Mouse (Mus musculus) liver, embryonic 12.5 days (tissue): Measurements from ENCODE around the gene Ccdc181. TPM values are rescaled to one million over a fixed set of nuclear protein-coding genes. Genes with fewer than 3 reads are reported as not detected.
A peak's percentile ranks its signal among the peaks of the same experiment; 100 is the strongest.

ENCODE experiments used
- ATAC-seq: fragments of 200-750 bp; cut with Nextera tagmentation; 2 replicates; pipeline ENCODE4 v1.8.0; 2017; ENCODE audit warnings: moderate number of reproducible peaks, mild to moderate bottlenecking, moderate library complexity
- H3K27ac ChIP-seq: fragments of 300-500 bp; sonication (generic); 2 replicates; pipeline ENCODE4 v1.5.1; 2016; ENCODE audit warnings: mild to moderate bottlenecking
- H3K27me3 ChIP-seq: fragments of 300-500 bp; sonication (generic); replicated peaks from 2 replicates; pipeline ENCODE4 v1.6.1; 2016; ENCODE audit warnings: mild to moderate bottlenecking, moderate library complexity
- H3K36me3 ChIP-seq: fragments of 300-500 bp; sonication (generic); 2 replicates; pipeline ENCODE4 v1.6.1; 2016; ENCODE audit warnings: mild to moderate bottlenecking, moderate library complexity
- H3K4me1 ChIP-seq: fragments of 300-500 bp; sonication (generic); 2 replicates; pipeline ENCODE4 v1.6.1; 2016
- H3K4me2 ChIP-seq: fragments of 300-500 bp; sonication (generic); 2 replicates; pipeline ENCODE4 v1.6.1; 2016; ENCODE audit warnings: mild to moderate bottlenecking, moderate library complexity
- H3K4me3 ChIP-seq: fragments of 300-500 bp; sonication (generic); 2 replicates; pipeline ENCODE4 v1.5.1; 2016; ENCODE audit warnings: mild to moderate bottlenecking, moderate library complexity
- H3K9ac ChIP-seq: fragments of 300-500 bp; sonication (generic); 2 replicates; pipeline ENCODE4 v1.6.1; 2016; ENCODE audit warnings: mild to moderate bottlenecking, moderate library complexity
- H3K9me3 ChIP-seq: fragments of 300-500 bp; sonication (generic); replicated peaks from 2 replicates; pipeline ENCODE4 v1.6.1; 2016; ENCODE audit warnings: mild to moderate bottlenecking, moderate library complexity
- WGBS: fragments of 180-500 bp; shearing (Covaris S2); methylation state at CpG from one replicate; pipeline ENCODE4 v1.1.7; 2016; ENCODE audit not compliant: insufficient replicate concordance; 5-methylcytosine and 5-hydroxymethylcytosine counted together
- polyA plus RNA-seq: library from polyadenylated mRNA; unstranded; fragments of >200 nt; fragmentation: Nextera tagmentation; extraction: Ambion mirVana; gene quantifications from 2 replicates; pipeline ENCODE4 v1.2.1, GENCODE M21; 2016

Gene Ccdc181
- polyA plus RNA-seq, 1 experiment from 2014 or later = 5.3 TPM

DNA sequence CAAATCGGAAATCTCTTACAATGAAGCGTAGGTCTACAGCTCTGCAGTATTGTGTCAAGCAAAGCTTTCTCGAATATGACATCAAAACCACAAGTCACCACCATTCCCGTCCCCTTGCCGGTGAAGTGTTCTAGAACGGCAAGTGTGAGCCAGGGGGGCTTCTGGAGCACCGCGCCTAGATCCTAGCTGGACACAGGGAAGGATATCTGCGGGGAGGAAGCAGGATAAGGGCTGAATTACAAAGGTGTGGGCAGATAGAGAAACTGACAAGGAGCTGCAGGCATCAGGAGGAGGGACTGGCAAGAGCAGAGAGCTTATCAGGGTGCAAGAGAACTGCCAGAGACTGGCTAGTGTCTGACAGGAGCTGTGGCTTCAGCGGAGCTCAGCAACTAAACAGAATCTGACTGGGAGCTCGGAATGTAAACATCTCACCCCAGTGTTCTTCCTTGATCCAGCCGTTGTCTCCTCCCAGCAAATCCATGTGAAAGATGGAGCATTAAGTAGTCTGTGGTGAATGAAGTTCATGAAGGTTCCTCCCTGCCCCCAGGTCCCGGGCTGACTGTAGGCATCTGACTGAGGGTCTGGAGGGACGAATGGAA lies 44.3 kb downstream of the Ccdc181 start:
- Histone ChIP-seq H3K27me3 (no peaks in the 10 kb centered on the region), H3K9ac (no peak overlapping the region), H3K4me3 (peak overlapping the region; percentile 10; the same call in 1 of the 2 replicates), H3K4me1 (peaks cover 34% of the 10 kb centered on the region), H3K27ac (0 out of 2 replicates have a peak overlapping the region, but pooled peaks have one; percentile 15), H3K9me3 (no peaks in the 10 kb centered on the region), H3K4me2 (peak overlapping the region; percentile 46), H3K36me3 (no peaks in the 10 kb centered on the region)
- peak; percentile 74 for ATAC-seq
- 30% methylated on average over 14 of the region's 14 CpGs for WGBS

DNA sequence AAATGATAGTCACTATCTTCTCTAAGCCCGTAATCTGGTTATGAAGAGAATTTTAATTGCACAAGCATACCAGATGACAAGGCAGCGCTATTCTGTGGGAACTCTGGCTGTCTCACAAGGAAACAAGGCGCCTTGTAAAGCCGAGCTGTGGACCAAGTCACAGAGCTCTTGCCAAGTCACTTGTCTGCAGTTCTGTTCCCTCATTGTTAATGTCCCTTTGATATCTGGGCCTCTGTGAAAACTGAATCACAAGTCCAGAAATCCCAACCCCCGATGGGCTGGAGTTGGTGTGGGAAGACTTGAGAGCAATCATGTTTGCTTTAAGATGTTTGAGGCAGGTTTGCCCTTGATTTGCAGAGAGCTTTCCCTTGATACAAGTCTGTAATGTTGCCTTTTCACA lies 45.3 kb downstream of the Ccdc181 start:
- Histone ChIP-seq H3K4me2 (no peak overlapping the region), H3K4me3 (no peak overlapping the region), H3K9ac (no peak overlapping the region), H3K27ac (no peak overlapping the region), H3K36me3 (no peaks in the 10 kb centered on the region), H3K27me3 (no peaks in the 10 kb centered on the region), H3K9me3 (no peaks in the 10 kb centered on the region), H3K4me1 (peaks cover 34% of the 10 kb centered on the region)
- ATAC-seq = no peak
- WGBS = 79% methylated on average over 5 of the region's 5 CpGs

DNA sequence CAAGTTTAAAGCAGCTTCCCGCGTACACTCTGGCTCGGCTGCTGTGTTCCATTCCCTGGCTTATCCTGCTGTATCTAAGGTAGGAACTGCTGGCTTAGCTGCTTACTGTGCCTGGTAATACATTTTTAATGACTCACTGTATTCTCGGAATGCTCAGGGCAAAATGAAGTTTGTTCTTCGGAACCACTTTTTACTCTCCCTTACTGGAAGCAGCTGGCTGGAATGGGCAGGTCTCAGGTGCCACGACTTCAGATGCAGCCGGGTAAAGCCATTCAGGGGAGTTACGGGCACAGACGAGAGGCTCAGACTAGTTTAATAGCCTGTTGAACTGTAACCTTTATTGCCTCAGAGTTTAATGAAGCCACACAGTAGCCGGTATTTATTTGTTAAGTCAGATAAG lies 46.0 kb downstream of the Ccdc181 start:
- H3K27me3 ChIP-seq = no peaks in the 10 kb centered on the region
- H3K9ac ChIP-seq = no peak overlapping the region
- H3K27ac ChIP-seq = no peak overlapping the region
- WGBS = 77% methylated on average over 10 of the region's 10 CpGs
- no peak overlapping the region for H3K4me2 ChIP-seq
- no peak for ATAC-seq
- peaks cover 34% of the 10 kb centered on the region for H3K4me1 ChIP-seq
- no peak overlapping the region for H3K4me3 ChIP-seq
- H3K9me3 ChIP-seq = no peaks in the 10 kb centered on the region
- H3K36me3 ChIP-seq = no peaks in the 10 kb centered on the region

DNA sequence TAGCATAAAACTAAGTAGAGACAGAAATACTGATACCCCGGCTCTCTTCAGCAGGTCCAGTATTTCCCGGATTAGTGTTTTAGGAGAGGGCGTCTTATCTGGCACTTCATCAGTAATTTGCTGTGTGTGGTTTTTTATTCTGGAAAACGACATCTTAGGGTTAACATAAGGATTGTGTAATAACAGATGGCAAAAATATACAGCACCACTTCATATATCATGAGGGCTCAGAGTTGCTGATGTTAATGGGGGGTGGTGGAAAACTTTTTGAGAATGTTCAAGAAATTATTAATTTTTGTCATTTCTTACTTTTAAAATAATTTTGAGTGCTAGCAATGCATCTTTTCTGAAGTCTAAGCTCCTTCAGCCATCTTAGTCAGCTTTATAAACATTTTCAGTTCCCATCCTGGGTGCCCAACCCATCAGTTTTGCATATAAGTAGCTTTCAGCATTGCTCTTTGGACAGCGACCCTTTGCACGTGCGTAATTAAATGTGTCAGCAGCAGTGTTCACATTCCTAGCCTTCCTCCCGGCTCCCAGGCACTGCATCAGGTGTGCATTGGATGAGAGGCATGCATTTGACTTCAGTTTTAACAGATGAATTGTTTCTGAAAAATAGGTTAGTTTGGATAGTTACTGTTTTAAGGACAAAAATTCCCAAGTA lies 47.7 kb downstream of the Ccdc181 start:
- WGBS = 77% methylated on average over 8 of the region's 8 CpGs
- no peaks in the 10 kb centered on the region for H3K9me3 ChIP-seq
- H3K4me2 ChIP-seq = no peak overlapping the region
- ATAC-seq = no peak
- peaks cover 30% of the 10 kb centered on the region for H3K4me1 ChIP-seq
- H3K4me3 ChIP-seq = no peak overlapping the region
- H3K27ac ChIP-seq = no peak overlapping the region
- no peak overlapping the region for H3K9ac ChIP-seq
- no peaks in the 10 kb centered on the region for H3K27me3 ChIP-seq
- H3K36me3 ChIP-seq = no peaks in the 10 kb centered on the region

DNA sequence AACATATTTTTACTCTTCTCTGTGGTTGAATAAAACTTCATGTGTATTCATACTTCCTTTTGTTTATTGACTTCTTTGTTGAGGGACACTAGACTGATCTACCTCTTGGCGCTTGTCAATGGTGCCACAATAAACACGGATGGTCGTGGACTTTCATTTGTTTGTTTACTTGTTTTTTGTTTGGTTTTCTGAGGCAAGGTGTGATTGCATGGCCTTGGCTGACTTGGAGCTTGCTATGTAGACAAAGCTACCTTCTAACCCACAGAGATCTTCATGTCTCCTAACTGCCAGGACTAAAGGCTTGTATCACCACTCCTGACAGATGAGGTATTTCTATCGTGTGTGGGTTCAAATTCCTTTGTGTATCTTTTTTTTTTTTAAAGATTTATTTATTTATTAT lies 48.8 kb downstream of the Ccdc181 start:
- peaks cover 20% of the 10 kb centered on the region for H3K4me1 ChIP-seq

DNA sequence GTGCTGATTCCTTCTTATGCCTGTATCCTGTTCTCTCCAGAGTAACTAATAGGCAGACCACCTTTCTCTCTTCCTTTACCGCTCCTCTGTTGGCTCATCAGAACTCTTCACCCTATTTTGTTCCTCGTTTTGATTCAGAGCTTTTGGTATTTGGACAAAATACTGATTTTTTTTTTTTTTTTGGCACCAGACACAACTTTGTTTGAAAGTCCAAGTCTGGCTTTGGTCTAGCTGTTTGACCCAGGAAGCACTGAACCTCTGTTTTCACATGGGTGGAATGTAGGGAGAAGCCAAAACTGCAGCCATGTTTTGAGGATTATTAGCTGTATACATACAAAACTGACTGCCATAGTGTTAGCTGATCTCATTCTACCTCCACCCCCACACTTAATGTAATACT lies 49.5 kb downstream of the Ccdc181 start:
- ATAC-seq = no peak
- Histone ChIP-seq H3K27me3 (no peaks in the 10 kb centered on the region), H3K4me3 (no peak overlapping the region), H3K4me2 (no peak overlapping the region), H3K27ac (no peak overlapping the region), H3K36me3 (0 out of 2 replicates have a peak, but pooled peaks cover 6% of the 10 kb centered on the region), H3K4me1 (peaks cover 13% of the 10 kb centered on the region), H3K9ac (no peak overlapping the region), H3K9me3 (no peaks in the 10 kb centered on the region)
- 67% methylated on average over 2 of the region's 2 CpGs for WGBS

More for the DNA sequence above, 48.8 kb downstream of the Ccdc181 start:
- Histone ChIP-seq H3K4me3 (no peak overlapping the region), H3K27ac (no peak overlapping the region), H3K9ac (no peak overlapping the region), H3K4me2 (no peak overlapping the region), H3K27me3 (no peaks in the 10 kb centered on the region), H3K9me3 (no peaks in the 10 kb centered on the region), H3K36me3 (0 out of 2 replicates have a peak, but pooled peaks cover 6% of the 10 kb centered on the region)
- ATAC-seq = no peak
- WGBS = 77% methylated on average over 4 of the region's 4 CpGs

DNA sequence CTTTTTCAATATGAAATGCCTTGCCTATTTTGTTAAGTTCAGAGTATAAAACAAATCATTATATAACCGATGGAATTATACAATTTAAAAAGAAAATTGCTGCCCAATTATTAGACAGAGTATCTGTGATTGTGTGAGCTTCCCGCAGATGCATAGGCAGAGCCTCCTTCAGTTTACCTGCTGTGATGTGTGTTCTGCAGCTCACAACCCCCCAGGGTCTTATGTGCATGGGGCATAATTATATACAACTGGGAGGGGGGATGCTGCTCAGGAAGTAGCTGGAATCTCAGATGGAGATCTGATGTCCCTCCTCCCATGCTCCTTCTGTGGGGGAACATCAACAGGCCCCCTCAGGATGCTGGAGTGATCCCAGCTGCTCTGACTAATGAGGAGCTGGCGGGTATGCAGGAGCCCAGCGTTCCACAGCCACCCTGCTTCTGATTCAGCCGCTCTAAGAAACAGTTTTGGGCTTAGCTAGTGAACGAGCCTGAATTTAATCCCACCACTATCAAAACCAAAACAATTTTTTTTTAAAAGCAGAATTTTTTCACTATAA lies 51.3 kb downstream of the Ccdc181 start:
- Histone ChIP-seq H3K9me3 (no peaks in the 10 kb centered on the region), H3K4me1 (no peaks in the 10 kb centered on the region), H3K27ac (no peak overlapping the region), H3K27me3 (no peaks in the 10 kb centered on the region), H3K4me3 (no peak overlapping the region), H3K9ac (no peak overlapping the region), H3K4me2 (no peak overlapping the region), H3K36me3 (0 out of 2 replicates have a peak, but pooled peaks cover 6% of the 10 kb centered on the region)
- no peak for ATAC-seq
- WGBS = 64% methylated on average over 6 of the region's 6 CpGs

DNA sequence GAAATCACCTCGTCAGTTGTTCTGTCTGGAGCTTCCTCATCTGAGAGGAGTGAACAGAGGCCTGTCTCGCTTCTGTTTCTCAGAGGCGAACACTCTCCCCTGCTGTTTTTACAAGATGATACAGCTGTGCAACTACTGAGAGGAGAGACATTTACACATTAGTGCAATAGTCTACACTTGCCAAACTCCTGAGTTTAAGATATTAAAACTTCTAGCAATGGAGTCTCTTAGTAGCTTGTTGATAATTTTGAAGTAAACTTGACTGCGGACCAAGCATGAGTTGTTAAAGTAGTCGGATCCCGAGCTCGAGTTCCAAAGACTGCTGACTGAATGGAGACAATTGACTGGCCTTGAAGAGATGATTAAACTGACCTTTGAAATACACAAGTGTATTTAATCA lies 52.4 kb downstream of the Ccdc181 start:
- H3K4me1 ChIP-seq = no peaks in the 10 kb centered on the region
- no peak overlapping the region for H3K4me3 ChIP-seq
- H3K9ac ChIP-seq = no peak overlapping the region
- 0 out of 2 replicates have a peak, but pooled peaks cover 6% of the 10 kb centered on the region for H3K36me3 ChIP-seq
- ATAC-seq = no peak
- no peak overlapping the region for H3K4me2 ChIP-seq
- no peak overlapping the region for H3K27ac ChIP-seq
- no peaks in the 10 kb centered on the region for H3K9me3 ChIP-seq
- 81% methylated on average over 7 of the region's 7 CpGs for WGBS
- H3K27me3 ChIP-seq = no peaks in the 10 kb centered on the region

DNA sequence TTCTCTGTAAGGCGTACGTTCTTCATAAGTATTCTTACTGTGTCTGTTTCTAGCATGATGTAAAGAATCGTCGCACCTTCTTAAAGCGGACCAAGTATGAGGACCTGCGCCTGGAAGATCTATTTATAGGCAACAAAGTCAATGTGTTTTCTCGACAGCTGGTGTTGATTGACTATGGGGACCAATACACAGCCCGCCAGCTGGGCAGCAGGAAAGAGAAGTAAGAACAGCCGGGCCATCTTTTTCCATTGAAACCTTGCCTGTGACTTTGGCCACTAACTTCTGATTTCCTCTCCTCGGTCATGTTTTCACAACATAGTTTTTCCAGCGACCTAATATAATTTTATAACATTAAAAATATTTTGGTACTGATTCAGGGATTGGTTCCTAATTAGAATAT lies 57.2 kb downstream of the Ccdc181 start:
- Histone ChIP-seq H3K36me3 (peaks cover 22% of the 10 kb centered on the region), H3K4me2 (no peak overlapping the region), H3K4me3 (no peak overlapping the region), H3K9me3 (no peaks in the 10 kb centered on the region), H3K27ac (no peak overlapping the region), H3K9ac (no peak overlapping the region), H3K4me1 (no peaks in the 10 kb centered on the region), H3K27me3 (no peaks in the 10 kb centered on the region)
- WGBS = 76% methylated on average over 11 of the region's 11 CpGs
- no peak for ATAC-seq

DNA sequence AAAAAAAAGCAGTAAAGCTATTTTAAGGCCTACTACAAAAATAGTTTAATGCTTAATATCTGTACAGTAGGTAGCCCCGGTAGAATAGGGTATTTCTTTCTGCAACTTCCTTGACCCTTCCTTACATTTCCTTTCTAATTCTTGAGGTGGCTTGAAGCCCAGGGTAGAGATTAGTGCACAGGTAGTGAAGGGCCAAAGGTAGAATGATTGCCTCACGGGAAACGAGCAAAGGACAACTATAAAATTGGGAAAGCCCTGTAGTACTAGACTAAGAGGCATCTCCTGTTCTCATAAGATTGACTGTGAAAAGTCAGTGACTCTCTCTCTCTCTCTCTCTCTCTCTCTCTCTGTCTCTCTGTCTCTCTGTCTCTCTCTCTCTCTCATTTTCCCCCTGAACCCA lies 60.0 kb downstream of the Ccdc181 start:
- H3K9me3 ChIP-seq = no peaks in the 10 kb centered on the region
- no peak overlapping the region for H3K4me2 ChIP-seq
- 78% methylated on average over 3 of the region's 3 CpGs for WGBS
- H3K9ac ChIP-seq = no peak overlapping the region
- H3K4me1 ChIP-seq = no peaks in the 10 kb centered on the region
- H3K4me3 ChIP-seq = no peak overlapping the region
- H3K36me3 ChIP-seq = peaks cover 16% of the 10 kb centered on the region
- ATAC-seq = no peak
- H3K27ac ChIP-seq = no peak overlapping the region
- no peaks in the 10 kb centered on the region for H3K27me3 ChIP-seq

DNA sequence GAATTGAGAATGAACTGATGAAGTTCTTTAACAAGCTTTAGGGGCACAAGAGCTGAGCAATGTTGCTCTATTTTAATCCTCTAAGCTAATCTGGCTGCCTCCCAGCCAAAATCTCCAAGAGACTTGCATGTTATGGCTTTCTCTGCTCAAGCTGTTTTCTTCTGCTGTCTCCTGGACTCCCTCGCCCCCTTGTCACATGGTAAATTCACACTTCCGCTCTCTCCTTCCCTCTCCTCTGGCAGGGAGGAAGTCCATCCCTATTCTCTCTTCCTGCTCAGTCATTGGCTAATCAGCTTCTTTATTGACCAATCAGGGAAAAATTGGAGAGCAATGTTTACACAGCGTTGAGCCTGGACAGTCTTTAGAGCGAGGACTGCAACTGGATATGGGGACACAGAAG lies 60.5 kb downstream of the Ccdc181 start:
- H3K27me3 ChIP-seq = no peaks in the 10 kb centered on the region
- WGBS = 78% methylated on average over 4 of the region's 4 CpGs
- no peak for ATAC-seq
- no peak overlapping the region for H3K4me3 ChIP-seq
- H3K9me3 ChIP-seq = no peaks in the 10 kb centered on the region
- H3K9ac ChIP-seq = no peak overlapping the region
- peaks cover 17% of the 10 kb centered on the region for H3K36me3 ChIP-seq
- H3K27ac ChIP-seq = no peak overlapping the region
- no peak overlapping the region for H3K4me2 ChIP-seq
- H3K4me1 ChIP-seq = no peaks in the 10 kb centered on the region
